Mouse (Mus musculus) kidney, adult 8-10 months (tissue): Measurements from ENCODE around the gene Rnf208.

Experiments
- DNase-seq, 2 experiments: peaks; one replicate each; pipeline ENCODE4 v3.0.0; 2022

Rnf208 gene

GRCm38 (mm10) chr2:25278928-25279882 lies 37.1 kb downstream of the Rnf208 start:
- peak; percentile 78 to 90 for DNase-seq

- no peak for DNase-seq
These were observed 43.5 kb downstream of the Rnf208 start for GRCm38 (mm10) chr2:25285551-25285950.

GRCm38 (mm10) chr2:25286314-25286713 lies 44.3 kb downstream of the Rnf208 start:
- no peak for DNase-seq

GRCm38 (mm10) chr2:25286837-25287636 lies 45.0 kb downstream of the Rnf208 start:
- DNase-seq, result peak; percentile 44 to 55

GRCm38 (mm10) chr2:25287927-25288649 lies 46.0 kb downstream of the Rnf208 start, which contains the start of gene Tmem210:
TSS of gene Tmem210 (plus strand) at chr2:25288145.
- DNase-seq, result no peak

GRCm38 (mm10) chr2:25288734-25289345 lies 46.8 kb downstream of the Rnf208 start:
- no peak for DNase-seq

- peak; percentile 69 to 73 for DNase-seq
These were observed 47.6 kb downstream of the Rnf208 start, which contains the start of gene Lrrc26 for GRCm38 (mm10) chr2:25289651-25290050. TSS of gene Lrrc26 (plus strand) at chr2:25289915.

GRCm38 (mm10) chr2:25290101-25290815 lies 48.2 kb downstream of the Rnf208 start:
- no peak for DNase-seq

GRCm38 (mm10) chr2:25290816-25291130 lies 48.7 kb downstream of the Rnf208 start:
- DNase-seq, result no peak

GRCm38 (mm10) chr2:25291184-25292053 lies 49.4 kb downstream of the Rnf208 start:
- no peak for DNase-seq

- DNase-seq, result no peak
These were observed 50.0 kb downstream of the Rnf208 start for GRCm38 (mm10) chr2:25292054-25292544.

- DNase-seq, result peak in 1 of 2 experiments; percentile 68
These were observed 50.8 kb downstream of the Rnf208 start for GRCm38 (mm10) chr2:25292856-25293255.

GRCm38 (mm10) chr2:25293706-25294105 lies 51.7 kb downstream of the Rnf208 start:
- no peak for DNase-seq
